Mouse (Mus musculus) ovary, postnatal 14 days (tissue): ENCODE measurements at regions not wholly inside any gene's neighbourhood (a gene's known extent, or its start where the extent isn't known, plus 50 kb on each side); places are given as distances from the start of the nearest gene placed in this dataset.

ENCODE experiments used
- DNase-seq: peaks from one replicate; pipeline ENCODE4 v3.0.0; 2022; ENCODE audit warnings: low spot score

GRCm38 (mm10) chr11:21036161-21036916 lies 54.8 kb upstream of the Peli1 start:
- DNase-seq: no peak

GRCm38 (mm10) chr11:21037267-21037906 lies 53.7 kb upstream of the Peli1 start:
- no peak for DNase-seq

DNA sequence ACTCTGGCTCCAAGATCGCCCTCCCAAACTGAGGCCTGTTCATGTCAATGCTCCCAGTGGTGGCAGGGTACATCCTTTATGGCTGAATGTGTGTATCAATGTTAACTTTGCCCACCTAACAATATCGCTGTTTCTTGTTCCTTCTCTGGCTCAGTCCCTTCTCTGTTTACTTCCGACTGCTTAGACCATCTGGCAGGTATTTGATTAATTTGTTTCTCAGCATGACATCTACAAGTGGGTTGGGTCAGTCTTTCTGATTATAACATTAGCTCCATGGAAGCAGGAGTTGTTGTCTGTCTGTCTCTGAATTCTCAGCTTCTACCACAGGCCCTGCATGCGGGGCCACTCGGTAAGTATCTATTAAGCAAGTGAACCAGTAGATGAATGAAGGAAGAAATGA lies 49.9 kb upstream of the Peli1 start:
- DNase-seq: no peak
